Mouse (Mus musculus): ENCODE data around the gene Csrnp2.

Csrnp2 gene

DNA sequence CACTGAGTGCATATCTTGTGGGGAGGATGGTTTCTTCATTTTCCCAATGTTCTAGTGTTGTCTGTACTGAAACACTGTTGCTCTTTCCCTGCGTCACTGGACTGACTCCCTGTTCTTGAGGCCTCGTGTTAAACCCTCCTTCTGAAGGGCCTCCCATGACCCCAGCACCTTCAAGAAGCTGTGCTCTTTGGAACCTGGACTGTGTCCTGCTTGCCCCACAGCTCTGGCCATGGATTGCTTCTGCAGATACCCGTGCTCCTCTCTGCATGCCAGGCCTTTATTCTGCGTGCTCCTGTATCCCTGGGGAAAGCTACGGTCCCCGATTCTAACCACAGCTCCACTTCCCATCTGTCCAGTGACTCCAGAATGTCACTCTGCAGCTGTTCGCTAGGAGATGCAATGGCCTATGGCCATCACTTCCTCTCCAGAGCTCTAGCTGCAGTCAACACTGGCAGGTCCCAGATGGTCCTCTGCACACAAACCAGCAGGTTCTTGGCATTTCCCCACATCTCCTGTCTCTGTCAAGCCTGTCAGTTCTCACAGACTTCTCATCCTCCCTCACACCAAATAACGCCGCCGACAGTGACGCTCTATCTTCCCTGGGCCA, 65.2 kb downstream of the Csrnp2 start:
- no peak for DNase-seq (ENCODE audit: low read depth)

All from induced T-regulatory cell, adult 2 months (primary cell).